Mouse (Mus musculus): ENCODE results near the gene Fam181b. TPM values are rescaled to one million over a fixed set of nuclear protein-coding genes. Genes with fewer than 3 reads are reported as not detected.

The Fam181b gene
- polyA plus RNA-seq, 1 experiment from 2014 or later = 5.1 TPM

- Histone ChIP-seq H3K4me1 (ENCODE audit: control insufficient read depth, insufficient read depth, low read length) (no peaks in the 10 kb centered on the region), H3K4me3 (ENCODE audit: low read depth, low read length) (no peak overlapping the region), H3K4me2 (replicated peaks; ENCODE audit: low read depth, low read length) (no peak overlapping the region), H3K9me3 (ENCODE audit: control insufficient read depth, low read depth, low read length) (no peaks in the 10 kb centered on the region), H3K27ac (ENCODE audit: low read length) (no peak overlapping the region), H3K27me3 (ENCODE audit: control insufficient read depth, insufficient read depth, low read length) (no peaks in the 10 kb centered on the region), H3K9ac (replicated peaks; ENCODE audit: low read depth, low read length) (no peak overlapping the region), H3K36me3 (ENCODE audit: control insufficient read depth, insufficient read depth, low read length) (no peaks in the 10 kb centered on the region)
- no peak for ATAC-seq (ENCODE audit: insufficient number of reproducible peaks, insufficient read depth, low FRiP score, low read depth)
- WGBS = 70% methylated on average over 2 of the region's 2 CpGs
Measured at GRCm38 (mm10) chr7:93110370-93110965, 30.8 kb downstream of the Fam181b start.

GRCm38 (mm10) chr7:93111056-93111455, 31.4 kb downstream of the Fam181b start:
- no peak overlapping the region for H3K27ac ChIP-seq (ENCODE audit: low read length)
- H3K9me3 ChIP-seq (ENCODE audit: control insufficient read depth, low read depth, low read length) = no peaks in the 10 kb centered on the region
- no peak overlapping the region for H3K4me3 ChIP-seq (ENCODE audit: low read depth, low read length)
- no peaks in the 10 kb centered on the region for H3K4me1 ChIP-seq (ENCODE audit: control insufficient read depth, insufficient read depth, low read length)
- no peak for ATAC-seq (ENCODE audit: insufficient number of reproducible peaks, insufficient read depth, low FRiP score, low read depth)
- WGBS = 83% methylated on average over 6 of the region's 6 CpGs
- no peak overlapping the region for H3K4me2 ChIP-seq (replicated peaks; ENCODE audit: low read depth, low read length)
- no peak overlapping the region for H3K9ac ChIP-seq (replicated peaks; ENCODE audit: low read depth, low read length)
- H3K36me3 ChIP-seq (ENCODE audit: control insufficient read depth, insufficient read depth, low read length) = no peaks in the 10 kb centered on the region
- no peaks in the 10 kb centered on the region for H3K27me3 ChIP-seq (ENCODE audit: control insufficient read depth, insufficient read depth, low read length)

- no peaks in the 10 kb centered on the region for H3K4me1 ChIP-seq (ENCODE audit: control insufficient read depth, insufficient read depth, low read length)
- ATAC-seq (ENCODE audit: insufficient number of reproducible peaks, insufficient read depth, low FRiP score, low read depth) = no peak
- H3K27ac ChIP-seq (ENCODE audit: low read length) = no peak overlapping the region
- no peaks in the 10 kb centered on the region for H3K9me3 ChIP-seq (ENCODE audit: control insufficient read depth, low read depth, low read length)
- no peak overlapping the region for H3K4me2 ChIP-seq (replicated peaks; ENCODE audit: low read depth, low read length)
- WGBS = 62% methylated on average over 1 of the region's 1 CpGs
- no peaks in the 10 kb centered on the region for H3K27me3 ChIP-seq (ENCODE audit: control insufficient read depth, insufficient read depth, low read length)
- H3K36me3 ChIP-seq (ENCODE audit: control insufficient read depth, insufficient read depth, low read length) = no peaks in the 10 kb centered on the region
- H3K4me3 ChIP-seq (ENCODE audit: low read depth, low read length) = no peak overlapping the region
- H3K9ac ChIP-seq (replicated peaks; ENCODE audit: low read depth, low read length) = no peak overlapping the region
Measured at GRCm38 (mm10) chr7:93117561-93117960, 37.9 kb downstream of the Fam181b start.

- Histone ChIP-seq H3K27ac (ENCODE audit: low read length) (no peak overlapping the region), H3K4me3 (ENCODE audit: low read depth, low read length) (no peak overlapping the region), H3K36me3 (ENCODE audit: control insufficient read depth, insufficient read depth, low read length) (no peaks in the 10 kb centered on the region), H3K27me3 (ENCODE audit: control insufficient read depth, insufficient read depth, low read length) (no peaks in the 10 kb centered on the region), H3K9ac (replicated peaks; ENCODE audit: low read depth, low read length) (no peak overlapping the region), H3K4me2 (replicated peaks; ENCODE audit: low read depth, low read length) (no peak overlapping the region), H3K9me3 (ENCODE audit: control insufficient read depth, low read depth, low read length) (no peaks in the 10 kb centered on the region), H3K4me1 (ENCODE audit: control insufficient read depth, insufficient read depth, low read length) (no peaks in the 10 kb centered on the region)
- 69% methylated on average over 1 of the region's 1 CpGs for WGBS
- ATAC-seq (ENCODE audit: insufficient number of reproducible peaks, insufficient read depth, low FRiP score, low read depth) = no peak
Measured at GRCm38 (mm10) chr7:93123936-93124335, 44.3 kb downstream of the Fam181b start.

Other genes with a start within 250 kb of the Fam181b start
- 9.9 and 13.2 TPM in 2 replicates for gene Ddias, start 205.6 kb upstream of the Fam181b start, polyA plus RNA-seq (2014; fragmentation: Nextera tagmentation; extraction: Ambion mirVana)
- 26.0 and 27.3 TPM in 2 replicates for gene Prcp, start 205.4 kb upstream of the Fam181b start, polyA plus RNA-seq (2014; fragmentation: Nextera tagmentation; extraction: Ambion mirVana)